Mouse (Mus musculus): ENCODE results near the gene Tdrd7. TPM values are rescaled to one million over a fixed set of nuclear protein-coding genes. Genes with fewer than 3 reads are reported as not detected.

The Tdrd7 gene
- polyA plus RNA-seq, 1 experiment from 2014 or later: 15.4 TPM

DNA sequence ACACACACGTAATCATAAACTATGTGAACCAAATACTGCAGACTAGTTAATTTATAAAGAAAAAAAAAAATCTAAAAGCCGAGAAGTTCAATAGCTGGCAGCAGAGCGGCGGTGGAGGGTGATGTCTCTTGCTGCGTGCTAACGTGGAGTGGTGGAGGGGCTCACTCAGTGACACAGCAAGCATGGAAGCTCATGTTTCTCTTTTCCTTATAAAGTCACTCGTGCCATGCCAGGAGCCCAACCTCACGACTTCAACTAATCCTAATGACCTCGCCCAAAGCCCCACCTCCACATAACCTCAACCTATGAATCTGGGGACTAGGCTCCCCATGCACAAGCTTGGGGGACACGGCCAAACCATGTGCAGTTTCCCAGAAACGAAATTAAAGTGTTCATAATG is 117.4 kb downstream of the Tdrd7 start:
- Histone ChIP-seq H3K36me3 (replicated peaks; ENCODE audit: insufficient read depth, low read length) (peaks cover 27% of the 10 kb centered on the region), H3K27ac (ENCODE audit: low read depth) (no peak overlapping the region), H3K9me3 (ENCODE audit: low read length) (no peaks in the 10 kb centered on the region), H3K4me2 (ENCODE audit: low read depth, low read length) (no peak overlapping the region), H3K4me3 (ENCODE audit: low read depth, low read length) (no peak overlapping the region), H3K4me1 (ENCODE audit: insufficient read depth) (no peaks in the 10 kb centered on the region), H3K27me3 (ENCODE audit: insufficient read depth, low read length) (no peaks in the 10 kb centered on the region), H3K9ac (replicated peaks) (no peak overlapping the region)
- ATAC-seq: no peak
- WGBS (ENCODE audit: insufficient replicate concordance): 79% methylated on average over 11 of the region's 11 CpGs
- DNase-seq: no peak
- TF ChIP-seq EP300 (IDR thresholded peaks at IDR 0.05; ENCODE audit: low read depth) (no peak), CTCF (IDR thresholded peaks at IDR 0.05; ENCODE audit: low read depth) (no peak)

Other genes with a start within 250 kb of the Tdrd7 start
- gene Aldh1b1, start 166.3 kb upstream of the Tdrd7 start, polyA plus RNA-seq (2015; fragmentation: Nextera tagmentation; extraction: Ambion mirVana): 91.5 and 96.4 TPM in 2 replicates
- gene Igfbpl1, start 138.4 kb upstream of the Tdrd7 start, polyA plus RNA-seq (2015; fragmentation: Nextera tagmentation; extraction: Ambion mirVana): not detected in 2 replicates
- gene Stra6l, start 116.7 kb upstream of the Tdrd7 start, polyA plus RNA-seq (2015; fragmentation: Nextera tagmentation; extraction: Ambion mirVana): 16.9 and 18.9 TPM in 2 replicates
- gene Ccdc180, start 75.0 kb upstream of the Tdrd7 start, polyA plus RNA-seq (2015; fragmentation: Nextera tagmentation; extraction: Ambion mirVana): 0.16 and 0.18 TPM in 2 replicates
- gene Tmod1, start 73.6 kb downstream of the Tdrd7 start, polyA plus RNA-seq (2015; fragmentation: Nextera tagmentation; extraction: Ambion mirVana): 13.9 and 14.1 TPM in 2 replicates
- 18.2 and 19.6 TPM in 2 replicates for gene Ncbp1, start 173.3 kb downstream of the Tdrd7 start, polyA plus RNA-seq (2015; fragmentation: Nextera tagmentation; extraction: Ambion mirVana)
- gene Tstd2, start 173.4 kb downstream of the Tdrd7 start, polyA plus RNA-seq (2015; fragmentation: Nextera tagmentation; extraction: Ambion mirVana): 6.6 and 8.3 TPM in 2 replicates
- 15.3 and 16.2 TPM in 2 replicates for gene Xpa, start 231.0 kb downstream of the Tdrd7 start, polyA plus RNA-seq (2015; fragmentation: Nextera tagmentation; extraction: Ambion mirVana)